Mouse (Mus musculus) midbrain, embryonic 13.5 days (tissue): ENCODE data around the gene Por. TPM values are rescaled to one million over a fixed set of nuclear protein-coding genes. Genes with fewer than 3 reads are reported as not detected.
A peak's percentile ranks its signal among the peaks of the same experiment; 100 is the strongest.

Source experiments
- ATAC-seq: fragments of 200-750 bp; cut with Nextera tagmentation; 2 replicates; pipeline ENCODE4 v1.8.0; 2017; ENCODE audit warnings: mild to moderate bottlenecking, moderate TSS enrichment, moderate library complexity
- H3K27ac ChIP-seq: fragments of 300-500 bp; sonication (generic); 2 replicates; pipeline ENCODE4 v1.5.1; 2015; ENCODE audit warnings: inconsistent platforms, mild to moderate bottlenecking, moderate library complexity
- H3K27me3 ChIP-seq: fragments of 300-500 bp; sonication (generic); 2 replicates; pipeline ENCODE4 v1.6.1; 2015; ENCODE audit warnings: mild to moderate bottlenecking, inconsistent platforms
- H3K36me3 ChIP-seq: fragments of 300-500 bp; sonication (generic); 2 replicates; pipeline ENCODE4 v1.6.1; 2015; ENCODE audit warnings: mild to moderate bottlenecking, inconsistent platforms
- H3K4me1 ChIP-seq: fragments of 300-500 bp; sonication (generic); replicated peaks from 2 replicates; pipeline ENCODE4 v1.6.1; 2015; ENCODE audit warnings: inconsistent platforms
- H3K4me2 ChIP-seq: fragments of 300-500 bp; sonication (generic); replicated peaks from 2 replicates; pipeline ENCODE4 v1.6.1; 2015; ENCODE audit warnings: moderate library complexity, mild to moderate bottlenecking, inconsistent platforms
- H3K4me3 ChIP-seq: fragments of 300-500 bp; sonication (generic); replicated peaks from 2 replicates; pipeline ENCODE4 v1.5.1; 2015; ENCODE audit warnings: mild to moderate bottlenecking, inconsistent platforms
- H3K9ac ChIP-seq: fragments of 300-500 bp; sonication (generic); replicated peaks from 2 replicates; pipeline ENCODE4 v1.6.1; 2015; ENCODE audit warnings: mild to moderate bottlenecking, inconsistent platforms
- H3K9me3 ChIP-seq: fragments of 300-500 bp; sonication (generic); 2 replicates; pipeline ENCODE4 v1.6.1; 2016; ENCODE audit warnings: mild to moderate bottlenecking, inconsistent platforms
- WGBS: fragments of 180-500 bp; shearing (Covaris S2); methylation state at CpG from one replicate; pipeline ENCODE4 v1.1.7; 2015; 5-methylcytosine and 5-hydroxymethylcytosine counted together
- polyA plus RNA-seq: library from polyadenylated mRNA; unstranded; fragments of >200 nt; fragmentation: Nextera tagmentation; extraction: Ambion mirVana; gene quantifications from 2 replicates; pipeline ENCODE4 v1.2.1, GENCODE M21; 2015

Gene Por
- polyA plus RNA-seq, 1 experiment from 2014 or later: 137 TPM

DNA sequence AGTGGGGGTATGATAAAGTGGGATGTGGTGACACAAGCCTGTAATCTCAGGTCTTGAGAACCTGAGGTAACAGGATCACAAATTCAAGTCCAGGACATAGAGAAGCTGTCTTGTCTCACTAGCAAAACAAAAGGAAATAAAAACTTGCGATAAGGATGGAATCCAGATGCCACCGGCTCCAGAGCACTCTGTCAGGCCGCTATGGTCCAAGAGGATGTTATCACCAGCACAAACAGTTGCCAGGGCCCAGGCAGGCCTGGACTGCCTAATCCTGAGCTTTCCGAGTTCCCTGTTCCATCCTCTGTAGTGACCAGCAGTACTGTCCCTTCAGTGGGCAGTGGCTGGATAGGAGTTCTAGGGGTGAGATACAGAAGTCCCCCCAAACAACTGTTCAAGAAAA lies 9.9 kb upstream of the Por start:
- H3K27ac ChIP-seq: no peak overlapping the region
- 88% methylated on average over 4 of the region's 4 CpGs for WGBS
- no peak overlapping the region for H3K9ac ChIP-seq
- ATAC-seq: no peak
- no peak overlapping the region for H3K4me3 ChIP-seq
- H3K4me2 ChIP-seq: no peak overlapping the region
- no peaks in the 10 kb centered on the region for H3K4me1 ChIP-seq
- H3K36me3 ChIP-seq: no peaks in the 10 kb centered on the region
- H3K9me3 ChIP-seq: no peaks in the 10 kb centered on the region
- no peaks in the 10 kb centered on the region for H3K27me3 ChIP-seq

DNA sequence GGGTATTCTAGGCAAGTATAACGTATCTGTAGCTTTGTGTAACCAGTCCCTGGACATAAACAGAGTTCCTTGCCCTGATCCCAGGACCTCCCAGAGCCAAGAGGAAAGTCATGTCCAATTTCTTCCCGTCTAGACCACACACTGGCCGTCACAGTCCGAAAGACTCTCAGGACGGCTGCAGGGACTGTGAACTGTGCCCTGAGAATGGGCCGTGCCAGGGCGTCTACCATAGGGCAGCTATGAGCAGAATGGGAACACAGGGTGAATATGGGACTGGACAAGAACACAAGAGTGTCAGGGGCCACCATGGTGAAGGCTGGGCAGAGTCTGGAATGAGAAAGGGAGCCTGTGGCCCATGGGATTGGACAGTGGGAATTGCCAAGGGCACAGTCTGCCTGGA lies 9.3 kb upstream of the Por start:
- 91% methylated on average over 7 of the region's 7 CpGs for WGBS
- no peak overlapping the region for H3K4me2 ChIP-seq
- H3K9ac ChIP-seq: no peak overlapping the region
- H3K36me3 ChIP-seq: no peaks in the 10 kb centered on the region
- no peak for ATAC-seq
- H3K27ac ChIP-seq: no peak overlapping the region
- H3K4me3 ChIP-seq: no peak overlapping the region
- H3K27me3 ChIP-seq: no peaks in the 10 kb centered on the region
- no peaks in the 10 kb centered on the region for H3K9me3 ChIP-seq
- H3K4me1 ChIP-seq: no peaks in the 10 kb centered on the region

DNA sequence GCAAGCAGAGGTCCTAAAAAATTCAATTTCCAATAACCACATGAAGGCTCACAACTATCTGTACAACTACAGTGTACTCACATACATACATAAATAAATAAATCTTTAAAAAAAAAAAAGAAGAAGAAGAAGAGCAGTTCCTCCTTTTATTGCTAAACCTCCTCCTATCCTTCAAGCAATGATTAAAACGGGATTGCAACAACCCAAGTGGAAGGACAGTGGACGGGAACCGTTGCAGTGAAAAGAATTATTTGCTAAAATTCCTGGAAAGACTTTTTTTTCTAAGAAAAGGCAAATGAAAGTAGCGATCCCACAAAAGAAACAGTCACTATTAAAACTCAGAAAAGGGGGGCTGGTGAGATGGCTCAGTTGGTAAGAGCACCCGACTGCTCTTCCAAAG lies 2.9 kb upstream of the Por start:
- Histone ChIP-seq H3K4me3 (no peak overlapping the region), H3K27ac (no peak overlapping the region), H3K9ac (no peak overlapping the region), H3K4me2 (no peak overlapping the region), H3K27me3 (no peaks in the 10 kb centered on the region), H3K4me1 (no peaks in the 10 kb centered on the region), H3K36me3 (no peaks in the 10 kb centered on the region), H3K9me3 (peaks cover 4% of the 10 kb centered on the region; the same call in 1 of the 2 replicates)
- ATAC-seq: no peak
- WGBS: 93% methylated on average over 5 of the region's 5 CpGs

DNA sequence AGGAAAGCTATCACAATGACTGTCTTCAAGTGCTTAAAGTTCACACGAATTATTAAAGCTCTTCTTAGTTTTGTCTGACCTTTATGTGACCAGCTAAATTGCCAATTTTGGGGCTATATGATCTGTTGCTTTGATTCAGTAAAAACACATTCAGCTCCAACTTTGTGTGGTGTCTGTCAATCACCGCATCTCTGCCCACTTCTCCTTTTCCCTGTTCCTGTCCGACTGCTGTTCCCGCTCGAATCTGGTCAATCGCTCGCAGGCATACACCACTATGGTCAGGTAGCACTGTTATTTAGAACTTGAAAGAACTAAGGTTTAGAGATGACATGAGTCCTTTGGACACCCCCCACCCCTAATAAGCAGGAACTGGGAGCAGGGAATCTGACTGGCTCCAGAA lies 1.8 kb upstream of the Por start:
- H3K9ac ChIP-seq: no peak overlapping the region
- peaks cover 4% of the 10 kb centered on the region; the same call in 1 of the 2 replicates for H3K9me3 ChIP-seq
- H3K4me3 ChIP-seq: no peak overlapping the region
- 88% methylated on average over 7 of the region's 7 CpGs for WGBS
- H3K4me1 ChIP-seq: peaks cover 4% of the 10 kb centered on the region; the same call in 1 of the 2 replicates
- H3K36me3 ChIP-seq: no peaks in the 10 kb centered on the region
- H3K4me2 ChIP-seq: no peak overlapping the region
- no peak for ATAC-seq
- no peak overlapping the region for H3K27ac ChIP-seq
- H3K27me3 ChIP-seq: no peaks in the 10 kb centered on the region

DNA sequence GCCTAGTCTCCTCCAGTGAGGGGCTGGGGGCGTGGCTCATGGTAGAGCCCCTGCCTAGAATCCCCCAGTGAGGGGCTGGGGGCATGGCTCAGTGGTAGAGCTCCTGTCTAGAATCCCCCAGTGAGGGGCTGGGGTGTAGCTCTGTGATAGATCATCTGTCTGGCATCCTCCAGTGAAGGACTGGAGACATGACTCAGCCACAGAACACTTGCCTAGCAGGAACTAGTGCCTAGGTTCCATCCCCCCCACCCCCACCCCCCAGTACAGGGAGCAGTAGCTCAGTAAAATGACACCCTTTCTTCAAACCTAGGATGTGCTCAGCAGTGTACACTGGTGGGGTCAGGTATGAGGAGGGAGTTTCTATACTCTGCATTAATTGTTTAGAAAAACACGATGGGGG lies 1.0 kb downstream of the Por start:
- Histone ChIP-seq H3K9ac (no peak overlapping the region), H3K36me3 (no peaks in the 10 kb centered on the region), H3K27ac (no peak overlapping the region), H3K9me3 (peaks cover 2% of the 10 kb centered on the region; the same call in 1 of the 2 replicates), H3K4me1 (peaks cover 32% of the 10 kb centered on the region), H3K27me3 (no peaks in the 10 kb centered on the region), H3K4me2 (no peak overlapping the region), H3K4me3 (no peak overlapping the region)
- 83% methylated on average over 2 of the region's 2 CpGs for WGBS
- ATAC-seq: no peak

DNA sequence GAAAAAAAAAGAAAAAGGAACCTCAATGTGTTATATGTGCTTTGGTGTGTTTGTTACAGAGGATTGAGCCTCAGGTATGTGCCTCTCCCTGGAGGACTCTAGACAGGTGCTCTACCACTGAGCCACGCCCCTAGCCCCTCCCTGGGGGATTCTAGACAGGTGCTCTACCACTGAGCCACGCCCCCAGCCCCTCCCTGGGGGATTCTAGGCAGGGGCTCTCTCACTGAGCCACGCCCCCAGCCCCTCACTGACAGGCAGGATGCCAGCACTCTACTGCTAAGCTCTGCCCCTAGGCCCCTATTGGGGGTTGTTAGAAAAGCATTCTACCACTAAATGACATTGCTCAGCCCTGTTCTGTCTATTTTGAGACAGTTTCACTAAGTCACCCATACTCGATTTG lies 2.7 kb downstream of the Por start:
- ATAC-seq: no peak
- H3K9me3 ChIP-seq: no peaks in the 10 kb centered on the region
- H3K27ac ChIP-seq: no peak overlapping the region
- peaks cover 35% of the 10 kb centered on the region for H3K4me1 ChIP-seq
- no peaks in the 10 kb centered on the region for H3K36me3 ChIP-seq
- no peak overlapping the region for H3K4me2 ChIP-seq
- WGBS: 59% methylated on average over 4 of the region's 4 CpGs
- no peak overlapping the region for H3K9ac ChIP-seq
- no peaks in the 10 kb centered on the region for H3K27me3 ChIP-seq
- H3K4me3 ChIP-seq: no peak overlapping the region

DNA sequence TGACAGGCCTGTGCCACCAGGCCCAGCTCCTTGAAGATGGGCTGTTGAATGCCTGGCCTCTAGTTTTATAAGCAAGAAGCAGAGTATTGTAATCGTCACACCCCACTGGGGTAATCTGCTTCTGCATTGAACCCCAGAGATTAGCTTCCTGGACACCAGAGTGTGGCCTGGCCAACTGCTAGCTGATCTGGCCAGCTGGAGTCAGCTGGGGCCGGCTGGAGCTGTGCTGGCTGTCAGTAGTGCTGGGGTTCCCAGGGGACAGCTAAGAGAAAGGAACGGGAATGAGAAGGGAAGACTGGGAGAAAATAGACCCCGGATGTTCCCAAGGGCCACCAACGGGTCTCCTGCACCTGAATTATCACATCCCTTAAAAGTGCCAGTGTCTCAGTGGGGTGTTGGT lies 3.1 kb downstream of the Por start:
- H3K27ac ChIP-seq: peak overlapping the region; percentile 42; the same call in 1 of the 2 replicates
- 38% methylated on average over 5 of the region's 5 CpGs for WGBS

DNA sequence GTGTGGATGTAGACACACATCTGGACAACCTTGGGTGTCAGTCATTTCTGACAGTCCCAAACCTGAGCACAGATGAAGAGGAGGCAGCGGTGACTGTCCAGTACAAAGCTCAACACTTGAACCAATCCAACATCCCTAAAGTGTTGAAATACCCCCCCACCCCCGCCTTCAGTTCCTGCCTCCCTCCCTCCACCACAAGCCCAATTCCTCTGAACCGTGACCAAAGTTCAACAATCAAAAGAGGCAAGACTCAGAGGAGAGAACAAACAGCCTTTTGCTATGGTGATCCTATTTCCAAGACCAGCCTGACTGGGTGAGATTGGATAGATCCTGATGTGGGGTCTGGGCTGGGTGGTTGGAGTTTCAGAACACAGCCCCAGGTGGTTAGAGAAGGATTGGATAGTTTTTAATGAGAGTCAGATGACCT lies 4.5 kb downstream of the Por start:
- Histone ChIP-seq H3K27me3 (no peaks in the 10 kb centered on the region), H3K9me3 (no peaks in the 10 kb centered on the region), H3K4me1 (peaks cover 35% of the 10 kb centered on the region), H3K4me2 (peak overlapping the region; percentile 40), H3K36me3 (no peaks in the 10 kb centered on the region), H3K9ac (no peak overlapping the region), H3K27ac (peak overlapping the region; percentile 86), H3K4me3 (no peak overlapping the region)
- 7% methylated on average over 3 of the region's 3 CpGs for WGBS
- peak; percentile 80 for ATAC-seq

More for the DNA sequence above, 3.1 kb downstream of the Por start:
- Histone ChIP-seq H3K36me3 (no peaks in the 10 kb centered on the region), H3K4me3 (no peak overlapping the region), H3K4me2 (no peak overlapping the region), H3K9ac (no peak overlapping the region), H3K9me3 (no peaks in the 10 kb centered on the region), H3K4me1 (peaks cover 35% of the 10 kb centered on the region), H3K27me3 (no peaks in the 10 kb centered on the region)
- no peak for ATAC-seq

DNA sequence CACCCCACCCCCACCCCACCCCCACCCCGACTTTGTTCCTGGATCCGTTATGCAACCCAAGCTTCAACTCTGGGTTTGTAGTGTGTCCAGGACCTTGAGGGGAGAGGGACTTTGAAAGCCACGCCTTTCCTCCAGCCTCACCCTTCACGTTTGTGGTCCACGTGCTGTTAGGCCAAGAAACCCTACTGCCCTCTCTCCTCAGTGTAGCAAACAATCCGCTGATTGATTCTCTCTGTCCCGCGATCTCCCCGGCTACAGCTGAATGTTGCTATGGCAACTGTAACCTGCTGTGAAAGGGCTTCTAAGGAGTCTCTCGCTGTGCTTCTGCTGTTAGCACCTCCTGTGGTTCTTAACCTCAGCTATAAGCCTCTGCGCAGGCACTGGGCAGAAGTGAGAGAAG lies 5.0 kb downstream of the Por start:
- ATAC-seq: peak; percentile 91
- peak overlapping the region; percentile 40 for H3K4me2 ChIP-seq
- H3K27me3 ChIP-seq: no peaks in the 10 kb centered on the region
- H3K9me3 ChIP-seq: no peaks in the 10 kb centered on the region
- H3K36me3 ChIP-seq: no peaks in the 10 kb centered on the region
- H3K27ac ChIP-seq: peak overlapping the region; percentile 86
- peaks cover 35% of the 10 kb centered on the region for H3K4me1 ChIP-seq
- H3K9ac ChIP-seq: no peak overlapping the region
- WGBS: under 1% methylated on average over 11 of the region's 11 CpGs
- peak overlapping the region; percentile 4; the same call in 1 of the 2 replicates for H3K4me3 ChIP-seq

DNA sequence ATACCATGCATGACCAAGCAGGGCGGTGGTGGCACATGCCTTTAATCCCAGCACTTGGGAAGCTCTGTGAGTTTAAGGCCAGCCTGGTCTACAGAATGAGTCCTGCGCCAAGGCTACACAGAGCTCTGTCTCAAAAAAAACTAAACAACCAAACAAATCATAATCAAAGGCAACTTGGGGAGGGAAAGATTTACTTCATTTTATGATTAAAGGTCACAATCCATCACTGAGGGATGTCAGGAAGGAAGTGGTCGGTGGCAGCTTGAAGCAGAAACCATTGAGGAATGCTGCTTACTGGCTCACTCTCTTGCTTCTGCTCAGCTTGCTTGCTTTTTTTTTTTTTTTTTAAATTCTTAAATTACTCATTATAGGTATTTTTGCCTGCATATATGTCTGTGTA lies 6.9 kb downstream of the Por start:
- Histone ChIP-seq H3K4me2 (no peak overlapping the region), H3K9ac (no peak overlapping the region), H3K4me1 (peaks cover 35% of the 10 kb centered on the region), H3K36me3 (no peaks in the 10 kb centered on the region), H3K9me3 (no peaks in the 10 kb centered on the region), H3K27me3 (no peaks in the 10 kb centered on the region), H3K27ac (no peak overlapping the region), H3K4me3 (no peak overlapping the region)
- WGBS: 80% methylated on average over 3 of the region's 3 CpGs
- no peak for ATAC-seq

DNA sequence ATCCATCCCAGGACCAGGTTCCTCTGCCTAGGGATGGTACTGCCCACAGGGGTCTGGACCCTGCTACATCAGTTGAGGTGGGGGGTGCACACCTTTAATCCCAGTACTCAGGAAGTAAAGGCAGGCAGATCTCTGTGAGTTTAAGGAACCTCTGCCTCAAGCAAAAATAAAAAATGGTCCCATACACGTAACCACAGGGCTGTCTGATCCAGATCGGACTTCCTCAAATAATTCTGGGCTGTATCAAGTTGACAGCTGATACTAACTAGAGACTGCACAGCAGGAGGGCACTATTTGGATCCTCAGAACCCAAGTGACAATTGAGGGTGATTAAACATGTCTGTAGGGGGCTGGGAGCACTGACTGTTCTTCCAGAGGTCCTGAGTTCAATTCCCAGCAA lies 7.4 kb downstream of the Por start:
- H3K4me3 ChIP-seq: no peak overlapping the region
- ATAC-seq: no peak
- no peak overlapping the region for H3K9ac ChIP-seq
- peaks cover 35% of the 10 kb centered on the region for H3K4me1 ChIP-seq
- no peak overlapping the region for H3K27ac ChIP-seq
- WGBS: 97% methylated on average over 2 of the region's 2 CpGs
- no peaks in the 10 kb centered on the region for H3K36me3 ChIP-seq
- no peak overlapping the region for H3K4me2 ChIP-seq
- H3K27me3 ChIP-seq: no peaks in the 10 kb centered on the region
- H3K9me3 ChIP-seq: no peaks in the 10 kb centered on the region

DNA sequence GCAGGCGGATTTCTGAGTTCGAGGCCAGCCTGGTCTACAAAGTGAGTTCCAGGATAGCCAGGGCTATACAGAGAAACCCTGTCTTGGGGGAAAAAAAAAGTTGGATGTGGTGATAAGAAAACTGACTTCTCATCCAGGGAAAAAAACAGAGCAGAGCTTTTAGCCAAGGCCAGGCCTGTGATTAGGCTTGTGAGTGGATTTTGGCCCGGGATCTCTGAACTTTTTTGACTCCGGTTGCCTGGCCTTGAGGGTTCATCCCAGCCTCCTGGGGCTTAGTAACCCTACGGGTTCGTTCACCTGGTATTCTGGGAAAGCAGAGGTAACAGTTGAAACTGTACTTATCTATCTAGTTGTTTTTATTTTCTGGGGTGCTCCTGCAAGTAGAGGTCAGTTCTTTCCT lies 8.6 kb downstream of the Por start:
- H3K36me3 ChIP-seq: no peaks in the 10 kb centered on the region
- no peaks in the 10 kb centered on the region for H3K27me3 ChIP-seq
- no peak overlapping the region for H3K4me2 ChIP-seq
- H3K4me3 ChIP-seq: no peak overlapping the region
- WGBS: 95% methylated on average over 6 of the region's 6 CpGs
- no peaks in the 10 kb centered on the region for H3K9me3 ChIP-seq
- H3K27ac ChIP-seq: no peak overlapping the region
- peaks cover 28% of the 10 kb centered on the region for H3K4me1 ChIP-seq
- no peak overlapping the region for H3K9ac ChIP-seq
- no peak for ATAC-seq

DNA sequence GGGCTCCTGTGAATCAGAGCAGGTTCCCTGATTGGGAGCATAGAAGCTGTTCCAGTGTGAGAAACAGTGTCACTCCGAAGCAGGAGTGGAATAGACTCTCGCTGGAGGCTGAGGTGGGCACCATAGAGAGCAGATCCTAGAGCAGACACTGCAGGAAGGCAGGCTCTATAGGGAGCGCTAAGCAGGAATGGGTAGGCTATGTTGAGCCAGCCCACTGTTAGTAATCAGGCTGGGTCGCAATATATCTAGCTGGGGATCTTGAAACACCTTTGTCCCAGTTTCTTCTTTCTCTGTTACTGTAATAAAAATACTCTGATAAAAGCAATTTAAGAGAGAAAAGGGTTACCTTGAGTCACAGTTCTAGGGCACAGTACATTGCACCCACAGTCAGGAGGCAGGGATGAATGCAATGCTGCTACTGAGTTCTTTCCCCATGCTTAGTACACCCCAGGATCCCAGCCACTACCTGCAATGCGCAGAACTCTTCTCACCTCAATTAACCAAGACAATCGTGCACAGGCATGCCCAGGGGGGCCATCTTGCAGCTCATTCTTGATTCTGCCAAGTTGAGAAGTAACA lies 11.2 kb downstream of the Por start:
- WGBS: 87% methylated on average over 6 of the region's 6 CpGs
- no peak for ATAC-seq
- no peak overlapping the region for H3K27ac ChIP-seq

More for the DNA sequence above, 11.2 kb downstream of the Por start:
- no peak overlapping the region for H3K9ac ChIP-seq
- no peak overlapping the region for H3K4me2 ChIP-seq
- H3K4me1 ChIP-seq: peaks cover 2% of the 10 kb centered on the region
- H3K9me3 ChIP-seq: no peaks in the 10 kb centered on the region
- H3K27me3 ChIP-seq: no peaks in the 10 kb centered on the region
- H3K36me3 ChIP-seq: no peaks in the 10 kb centered on the region
- H3K4me3 ChIP-seq: no peak overlapping the region
